Mouse (Mus musculus) adrenal gland, postnatal 10 days (tissue): ENCODE data around the gene Wnk2. TPM values are rescaled to one million over a fixed set of nuclear protein-coding genes. Genes with fewer than 3 reads are reported as not detected.

Experiments used
- total RNA-seq, 2 experiments: library from RNA; stranded (reverse); gene quantifications; 2 replicates each; pipeline ENCODE4 v1.2.3; 2021

Gene Wnk2
- total RNA-seq, 2 experiments from 2014 or later: 4.1 to 8.3 TPM

Other genes with a start within 250 kb of the Wnk2 start
- gene Fam120a, start 180.0 kb downstream of the Wnk2 start, total RNA-seq: 100 to 1,000 TPM; 145 to 150 TPM
- gene Ninj1, start 39.5 kb upstream of the Wnk2 start, total RNA-seq: 10 to 100 TPM; 77.3 to 79.6 TPM
- gene Card19, start 68.0 kb upstream of the Wnk2 start, total RNA-seq: 10 to 100 TPM; 52.5 to 58.9 TPM
- gene Susd3, start 100.7 kb upstream of the Wnk2 start, total RNA-seq: 1 to 10 TPM; 1.8 to 1.9 TPM
- 1 to 10 TPM; 3.7 to 3.8 TPM for gene Fgd3, start 172.3 kb upstream of the Wnk2 start, total RNA-seq
- gene Bicd2, start 193.6 kb upstream of the Wnk2 start, total RNA-seq: 10 to 100 TPM; 31.0 to 31.6 TPM